Mouse (Mus musculus) brown adipose tissue, adult 24 weeks (tissue): ENCODE data around the gene Hoxc10. TPM values are rescaled to one million over a fixed set of nuclear protein-coding genes. Genes with fewer than 3 reads are reported as not detected.
A peak's percentile ranks its signal among the peaks of the same experiment; 100 is the strongest.

Experiments
- H3K27ac ChIP-seq: fragments of 200-500 bp; replicated peaks from 2 replicates; pipeline ENCODE4 v1.5.1; 2012; ENCODE audit warnings: low read depth, mild to moderate bottlenecking, low read length
- H3K4me1 ChIP-seq: fragments of 200-500 bp; 2 replicates; pipeline ENCODE4 v1.6.1; 2012; ENCODE audit warnings: low read length, mixed read lengths; ENCODE audit not compliant: control insufficient read depth, insufficient read depth, insufficient read length
- H3K4me3 ChIP-seq: fragments of 200-500 bp; 2 replicates; pipeline ENCODE4 v1.5.1; 2012; ENCODE audit warnings: low read depth, mild to moderate bottlenecking, low read length, moderate library complexity; ENCODE audit not compliant: insufficient read depth
- polyA plus RNA-seq: library from polyadenylated mRNA; stranded (reverse); fragments of >200 nt; gene quantifications from 2 replicates; pipeline ENCODE4 v1.2.4, GENCODE M21; 2012; ENCODE audit not compliant: missing spikeins, insufficient read depth, insufficient read length

Hoxc10 gene
- polyA plus RNA-seq, 1 experiment = not detected

GRCm38 (mm10) chr15:103002156-103002555, 35.6 kb downstream of the Hoxc10 start:
- no peak overlapping the region for H3K4me3 ChIP-seq
- H3K27ac ChIP-seq = peak overlapping the region; percentile 55
- H3K4me1 ChIP-seq = 0 out of 2 replicates have a peak, but pooled peaks cover 4% of the 10 kb centered on the region

GRCm38 (mm10) chr15:103002821-103003448, 36.3 kb downstream of the Hoxc10 start:
- Histone ChIP-seq H3K4me1 (0 out of 2 replicates have a peak, but pooled peaks cover 4% of the 10 kb centered on the region), H3K4me3 (no peak overlapping the region), H3K27ac (peak overlapping the region; percentile 55)

- H3K4me1 ChIP-seq = 0 out of 2 replicates have a peak, but pooled peaks cover 4% of the 10 kb centered on the region
- H3K4me3 ChIP-seq = peak overlapping the region; percentile 46
- H3K27ac ChIP-seq = peak overlapping the region; percentile 77
These were observed 38.7 kb downstream of the Hoxc10 start for GRCm38 (mm10) chr15:103005308-103005707.

- Histone ChIP-seq H3K27ac (peak overlapping the region; percentile 77), H3K4me3 (peak overlapping the region; percentile 46)
These were observed 39.2 kb downstream of the Hoxc10 start for GRCm38 (mm10) chr15:103005797-103006196.

GRCm38 (mm10) chr15:103006326-103006725, 39.7 kb downstream of the Hoxc10 start:
- no peak overlapping the region for H3K4me3 ChIP-seq
- 0 out of 2 replicates have a peak, but pooled peaks cover 4% of the 10 kb centered on the region for H3K4me1 ChIP-seq
- peak overlapping the region; percentile 77; the same call in 1 of the 2 replicates for H3K27ac ChIP-seq

More at GRCm38 (mm10) chr15:103005797-103006196, 39.2 kb downstream of the Hoxc10 start:
- 0 out of 2 replicates have a peak, but pooled peaks cover 4% of the 10 kb centered on the region for H3K4me1 ChIP-seq

GRCm38 (mm10) chr15:103009265-103010111, 42.9 kb downstream of the Hoxc10 start:
- Histone ChIP-seq H3K4me3 (peak overlapping the region; percentile 91), H3K4me1 (0 out of 2 replicates have a peak, but pooled peaks cover 2% of the 10 kb centered on the region), H3K27ac (peak overlapping the region; percentile 91)

- Histone ChIP-seq H3K4me1 (0 out of 2 replicates have a peak, but pooled peaks cover 2% of the 10 kb centered on the region), H3K4me3 (peak overlapping the region; percentile 91), H3K27ac (peak overlapping the region; percentile 91)
These were observed 43.7 kb downstream of the Hoxc10 start for GRCm38 (mm10) chr15:103010112-103010846.

GRCm38 (mm10) chr15:103010847-103011555, 44.4 kb downstream of the Hoxc10 start:
- peak overlapping the region; percentile 91 for H3K4me3 ChIP-seq
- peak overlapping the region; percentile 91 for H3K27ac ChIP-seq
- 0 out of 2 replicates have a peak, but pooled peaks cover 2% of the 10 kb centered on the region for H3K4me1 ChIP-seq

- Histone ChIP-seq H3K27ac (peak overlapping the region; percentile 93), H3K4me3 (peak overlapping the region; percentile 57), H3K4me1 (0 out of 2 replicates have a peak, but pooled peaks cover 4% of the 10 kb centered on the region)
These were observed 45.4 kb downstream of the Hoxc10 start for GRCm38 (mm10) chr15:103011928-103012486.

- peak overlapping the region; percentile 74 for H3K4me3 ChIP-seq
- 0 out of 2 replicates have a peak, but pooled peaks cover 5% of the 10 kb centered on the region for H3K4me1 ChIP-seq
- H3K27ac ChIP-seq = no peak overlapping the region; the same call in 1 of the 2 replicates
These were observed 46.8 kb downstream of the Hoxc10 start for GRCm38 (mm10) chr15:103013238-103013984.

- Histone ChIP-seq H3K4me1 (0 out of 2 replicates have a peak, but pooled peaks cover 5% of the 10 kb centered on the region), H3K27ac (peak overlapping the region; percentile 78), H3K4me3 (peak overlapping the region; percentile 74)
These were observed 47.8 kb downstream of the Hoxc10 start for GRCm38 (mm10) chr15:103014166-103015008.

- 0 out of 2 replicates have a peak, but pooled peaks cover 5% of the 10 kb centered on the region for H3K4me1 ChIP-seq
- peak overlapping the region; percentile 74 for H3K4me3 ChIP-seq
- peak overlapping the region; percentile 78 for H3K27ac ChIP-seq
These were observed 48.4 kb downstream of the Hoxc10 start for GRCm38 (mm10) chr15:103015009-103015399.
